Mouse (Mus musculus): ENCODE measurements around the gene BC107364.

DNA sequence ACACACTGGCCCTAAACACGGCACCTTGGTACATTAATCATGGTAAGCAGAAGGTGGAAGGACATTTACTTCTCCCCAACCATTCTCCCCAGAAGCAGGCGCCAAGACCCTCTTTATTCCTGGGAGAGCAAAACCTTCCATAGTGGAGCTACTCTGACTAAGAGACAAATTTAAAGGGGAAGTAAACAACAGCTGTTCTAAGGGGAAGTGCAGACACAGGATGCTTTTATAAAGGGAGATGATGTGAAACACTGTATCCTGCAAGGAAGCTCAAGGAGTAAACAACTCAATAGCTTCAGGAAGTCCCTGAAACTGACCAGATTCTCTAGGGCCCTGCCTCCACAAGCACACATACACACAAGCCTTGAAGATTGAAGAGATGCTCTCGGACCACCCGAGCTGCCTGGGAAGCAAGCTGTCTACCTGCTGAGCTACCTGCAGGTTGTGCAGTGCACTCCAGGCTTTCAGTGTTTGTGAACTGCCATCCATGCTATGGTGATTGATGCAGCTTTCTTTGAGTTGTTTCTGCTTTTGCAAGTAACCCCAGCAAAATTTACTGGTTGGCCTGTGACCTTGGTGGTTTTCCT is 28.7 kb upstream of the BC107364 start:
- no peak for TF ChIP-seq CTCF (IDR thresholded peaks at IDR 0.05; ENCODE audit: extremely low read depth, insufficient read depth, insufficient read length, insufficient replicate concordance)
- TF ChIP-seq POLR2A (IDR thresholded peaks at IDR 0.05; ENCODE audit: low read depth, low read length), result no peak

Measured in spleen, adult 2 months (tissue).